Mouse (Mus musculus) C2C12 (cell line): Measurements from ENCODE around the gene Wwc2.

Experiments used
- CEBPB ChIP-seq: IDR thresholded peaks from one replicate; pipeline ENCODE4 v1.6.1; 2011; ENCODE audit warnings: low read depth, mild to moderate bottlenecking, control low read depth, moderate library complexity
- CTCF ChIP-seq: IDR thresholded peaks from one replicate; pipeline ENCODE4 v1.5.1; 2011; ENCODE audit not compliant: control insufficient read depth, insufficient read depth, insufficient read length
- MAX ChIP-seq: IDR thresholded peaks from one replicate; pipeline ENCODE4 v1.6.1; 2011; ENCODE audit warnings: mild to moderate bottlenecking, control low read depth
- MYOG ChIP-seq: IDR thresholded peaks from one replicate; pipeline ENCODE4 v1.6.1; 2011; ENCODE audit not compliant: control insufficient read depth, insufficient read length; ENCODE audit errors: extremely low read depth
- USF1 ChIP-seq: IDR thresholded peaks from one replicate; pipeline ENCODE4 v1.6.1; 2011; ENCODE audit warnings: low read depth, mild to moderate bottlenecking, control low read depth, moderate library complexity

- TF ChIP-seq USF1 (no peak), CTCF (no peak), CEBPB (no peak), MYOG (no peak), MAX (no peak)
Observed at GRCm38 (mm10) chr8:47909681-47910080, 81.0 kb downstream of the Wwc2 start.
